Mouse (Mus musculus) kidney, postnatal 25 days (tissue): ENCODE results near the gene Gm17655.
A peak's percentile ranks its signal among the peaks of the same experiment; 100 is the strongest.
"Not testable (repeated sequence)": the region's sequence is repeated elsewhere in the genome, so short reads cannot be mapped to it uniquely, and the experiment has no call there.

Experiments
- DNase-seq, 2 experiments: peaks; one replicate each; pipeline ENCODE4 v3.0.0; 2021; ENCODE audit warnings: mixed read lengths in 2 of 2

The Gm17655 gene

DNA sequence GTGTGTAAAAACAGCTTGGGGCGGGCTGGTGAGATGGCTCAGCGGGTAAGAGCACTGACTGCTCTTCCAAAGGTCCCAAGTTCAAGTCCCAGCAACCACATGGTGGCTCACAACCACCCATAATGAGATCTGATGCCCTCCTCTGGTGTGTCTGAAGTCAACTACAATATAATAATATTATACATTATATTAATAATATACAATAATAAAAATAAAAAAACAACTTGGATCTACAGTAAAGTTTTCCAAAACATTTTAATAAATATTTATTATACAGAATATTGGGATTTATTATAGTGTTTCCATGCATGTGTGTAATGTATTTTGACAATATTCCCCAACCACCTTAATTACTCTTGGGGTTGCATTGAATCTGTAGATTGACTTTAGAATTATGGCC lies at the start of gene Gm17655:
Gene Gm17655 (minus strand): TSS at position 101 of the 400 bp plus-strand sequence.
- DNase-seq = not testable (repeated sequence)

DNA sequence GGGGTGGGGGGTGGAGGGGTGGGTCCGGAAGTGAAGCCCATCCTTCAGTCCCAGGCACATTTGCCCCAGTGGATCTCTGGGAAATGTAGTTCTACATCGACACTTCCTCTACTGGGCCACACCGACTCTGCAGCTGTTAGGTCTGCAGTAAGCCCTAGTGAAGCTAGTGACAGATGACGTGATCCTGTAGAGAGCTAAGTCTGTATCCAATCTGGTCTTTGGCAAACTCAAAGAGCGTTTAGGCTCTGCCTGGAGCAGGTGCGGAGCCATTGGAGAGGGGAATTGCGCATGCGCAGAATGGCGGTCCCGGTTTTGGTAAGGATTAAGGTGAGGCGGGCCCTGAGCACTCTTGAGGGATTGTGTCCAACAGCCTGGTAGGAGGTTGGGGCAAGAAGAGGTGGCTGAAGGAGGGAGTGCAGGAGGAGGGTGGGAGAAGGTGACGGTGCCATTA lies 37.7 kb upstream of the Gm17655 start, which contains the start of gene Zfp605:
Gene Zfp605 (plus strand): TSS at position 102 of the 451 bp plus-strand sequence.
- DNase-seq = peak; percentile 93 to 94

DNA sequence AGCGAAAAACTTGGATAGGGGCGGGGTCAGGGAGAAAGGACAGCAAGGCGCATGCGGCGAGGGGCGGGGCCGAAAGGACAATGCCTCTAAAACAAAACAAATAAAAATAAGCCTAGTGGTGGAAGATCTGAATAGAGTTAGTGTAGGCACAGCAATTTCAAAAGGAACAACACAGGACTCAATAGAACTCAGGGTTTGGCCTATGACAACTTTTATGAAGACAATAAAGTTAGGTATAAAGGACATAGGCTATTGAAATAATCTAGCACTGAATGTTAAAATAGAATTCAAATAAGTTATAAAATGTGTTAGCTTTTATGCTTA lies 36.0 kb upstream of the Gm17655 start:
- peak in 1 of 2 experiments; percentile 98 for DNase-seq

DNA sequence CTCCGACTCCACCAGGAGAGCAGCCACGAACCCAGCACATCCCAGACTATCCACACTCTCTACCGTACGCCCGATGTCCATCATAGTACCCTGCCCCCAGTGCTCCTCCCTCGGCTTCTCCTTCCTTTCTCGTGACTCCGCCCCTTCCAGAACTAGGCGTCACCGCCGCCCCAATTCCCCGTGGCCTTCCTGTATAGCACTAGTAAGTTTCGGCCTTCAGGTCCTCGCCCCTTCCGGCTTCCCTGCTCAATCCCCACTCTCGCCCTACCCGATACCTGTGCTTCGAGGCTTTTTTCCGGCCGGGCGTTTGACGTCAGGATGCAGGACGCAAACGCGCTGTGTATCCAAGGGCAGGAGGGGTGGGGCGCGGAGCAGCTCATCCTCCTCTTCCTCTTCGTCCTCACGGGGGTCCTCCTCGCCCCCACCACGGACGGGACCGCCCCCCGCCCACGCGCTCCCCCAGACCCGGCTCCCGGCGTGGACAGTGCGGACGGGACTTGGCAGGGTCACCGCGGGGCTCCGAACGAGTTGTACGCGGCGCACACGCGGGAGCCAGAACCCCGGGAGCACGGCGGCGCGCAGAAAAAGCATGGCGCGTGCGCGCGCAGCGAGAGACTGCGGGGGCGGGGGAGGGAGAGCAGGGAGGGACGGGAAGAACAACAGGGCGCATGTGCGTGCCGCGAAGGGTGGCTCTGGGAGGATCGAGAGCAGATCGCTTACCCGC lies 35.4 kb upstream of the Gm17655 start, which contains the start of gene Gtpbp6:
Gene Gtpbp6 (minus strand): TSS at position 617 of the 724 bp plus-strand sequence.
- peak; percentile 92 to 99 for DNase-seq

DNA sequence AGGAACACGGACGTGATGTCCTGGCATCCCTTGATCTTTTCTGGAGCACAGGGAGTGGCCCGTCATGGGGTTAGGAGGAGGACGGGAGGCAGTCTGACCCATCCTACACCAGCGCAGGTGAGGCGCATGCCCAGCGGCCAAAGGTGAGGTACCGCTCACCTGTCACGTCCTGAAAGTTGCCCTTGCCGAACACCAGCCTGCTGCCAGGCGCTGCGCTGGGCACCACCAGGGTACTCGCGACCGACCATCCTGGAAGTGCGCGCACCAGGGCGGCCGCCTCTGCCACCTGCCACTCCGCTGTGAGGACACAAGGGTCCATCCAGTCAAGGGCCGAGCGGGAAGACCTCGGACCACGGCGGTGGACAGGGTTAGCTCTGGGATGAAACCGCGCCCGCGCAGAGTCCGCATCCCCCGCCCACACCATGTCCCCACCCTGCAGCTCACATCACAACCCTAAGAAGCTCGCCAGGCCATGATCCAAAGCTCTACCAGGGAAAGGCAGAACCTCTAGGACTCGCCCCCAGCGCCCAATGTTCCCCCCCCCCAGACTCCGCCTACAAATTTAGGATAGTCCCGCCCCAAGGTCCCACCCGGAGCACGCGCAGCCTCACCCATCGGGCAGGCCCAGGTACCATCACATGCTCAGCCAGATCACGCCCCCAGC lies 34.7 kb upstream of the Gm17655 start:
- no peak for DNase-seq

DNA sequence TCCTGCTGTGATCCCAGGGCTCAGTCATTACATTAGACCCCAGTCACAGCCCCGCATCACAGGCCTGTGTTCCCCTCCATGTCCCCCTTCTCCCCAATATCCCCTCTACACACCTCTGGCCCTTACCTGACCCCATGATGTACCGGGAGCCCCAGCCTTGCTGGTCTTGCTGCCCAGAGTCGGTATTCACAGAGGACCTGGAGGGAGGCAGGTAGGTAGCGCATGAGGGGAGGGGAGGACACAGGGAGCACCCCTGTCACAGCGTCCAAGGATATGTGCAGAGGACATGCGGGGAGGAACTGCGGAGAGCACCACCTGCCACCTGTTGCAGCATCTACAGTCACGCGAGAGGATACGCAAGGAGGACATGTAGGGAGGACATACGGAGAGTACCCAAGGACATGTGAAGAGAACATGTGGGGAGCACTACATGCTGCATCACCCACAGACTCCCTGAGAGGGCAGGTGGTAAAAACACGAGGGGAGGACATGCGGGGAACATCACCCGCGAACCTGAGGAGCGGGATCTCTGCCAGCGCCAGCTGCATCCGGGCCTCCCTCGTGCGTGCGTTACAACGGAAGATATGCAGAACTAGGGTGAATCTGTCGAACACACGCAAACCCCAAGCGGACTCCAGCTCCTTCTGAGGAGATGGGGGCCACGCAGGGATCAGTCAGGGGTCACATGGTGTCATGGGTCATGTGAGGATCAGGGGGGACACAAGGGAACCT lies 34.0 kb upstream of the Gm17655 start:
- peak in 1 of 2 experiments; percentile 42 for DNase-seq

DNA sequence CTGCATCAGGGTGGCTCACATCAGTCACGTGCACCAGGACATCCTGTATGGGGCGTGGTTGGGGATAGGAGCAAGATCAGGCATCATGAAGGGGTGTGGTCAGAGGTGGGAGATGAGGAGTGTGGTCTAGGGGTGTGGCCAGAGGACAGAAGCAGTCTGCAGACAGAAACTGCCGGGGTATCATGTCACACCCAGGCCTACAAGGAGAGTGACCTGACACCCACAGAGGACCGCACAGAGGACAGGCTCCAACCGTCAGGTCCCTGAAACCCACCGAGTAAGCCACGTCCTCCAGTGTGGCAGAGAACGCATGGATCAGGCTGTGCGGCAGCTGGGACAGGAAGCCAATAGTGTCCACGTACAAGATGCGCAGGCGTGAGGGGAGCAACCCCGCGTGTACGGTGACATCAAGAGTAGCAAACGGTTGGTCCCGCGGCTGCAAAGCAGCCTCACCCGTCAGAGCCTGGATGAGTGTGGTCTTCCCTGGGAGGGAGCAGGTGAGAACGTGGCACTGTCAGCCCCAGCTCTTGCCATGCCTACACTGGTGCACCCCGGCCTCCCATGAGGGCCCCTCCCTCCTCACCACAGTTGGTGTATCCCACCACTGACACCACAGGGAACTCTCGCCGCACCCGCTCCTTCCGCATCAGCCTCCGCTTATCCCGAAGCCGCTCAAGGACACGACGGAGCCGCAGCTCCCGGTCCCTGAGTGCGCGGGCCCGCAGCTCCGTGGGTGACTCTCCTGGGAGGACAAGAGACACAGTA lies 32.5 kb upstream of the Gm17655 start:
- peak in 1 of 2 experiments; percentile 49 for DNase-seq

DNA sequence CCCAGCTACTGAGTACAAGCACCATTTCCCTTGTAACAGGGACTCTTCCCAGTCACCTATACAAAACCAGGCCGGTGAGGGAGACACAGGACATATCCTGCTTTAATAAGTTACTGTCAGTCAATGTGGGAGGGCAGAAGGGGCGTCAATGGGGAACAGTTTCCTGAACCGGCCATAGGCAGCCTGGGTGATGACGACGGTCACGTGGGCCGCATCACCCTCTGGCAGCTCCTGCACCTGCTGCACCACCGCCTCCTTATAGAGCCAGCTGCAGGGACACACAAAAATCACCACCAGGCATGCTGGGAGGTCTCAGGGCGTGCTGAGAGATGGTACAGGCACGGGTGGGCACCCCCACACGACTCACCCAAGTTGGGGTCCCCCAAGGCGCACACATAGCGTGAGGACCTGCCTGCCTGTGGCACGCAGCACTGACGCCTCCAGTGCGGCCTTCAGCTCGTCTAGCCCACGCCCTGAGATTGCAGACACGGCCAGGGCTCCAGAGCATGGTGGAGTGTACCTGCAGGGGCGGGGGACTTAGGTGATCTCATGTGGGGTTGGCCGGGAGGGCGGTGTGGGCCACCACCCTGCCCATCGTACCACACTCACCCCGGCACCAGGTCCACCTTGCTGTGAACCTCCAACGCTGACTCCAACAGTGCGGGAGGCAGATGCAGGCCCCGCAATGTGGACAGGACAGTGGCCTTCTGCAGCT lies 31.7 kb upstream of the Gm17655 start:
- peak in 1 of 2 experiments; percentile 38 for DNase-seq

DNA sequence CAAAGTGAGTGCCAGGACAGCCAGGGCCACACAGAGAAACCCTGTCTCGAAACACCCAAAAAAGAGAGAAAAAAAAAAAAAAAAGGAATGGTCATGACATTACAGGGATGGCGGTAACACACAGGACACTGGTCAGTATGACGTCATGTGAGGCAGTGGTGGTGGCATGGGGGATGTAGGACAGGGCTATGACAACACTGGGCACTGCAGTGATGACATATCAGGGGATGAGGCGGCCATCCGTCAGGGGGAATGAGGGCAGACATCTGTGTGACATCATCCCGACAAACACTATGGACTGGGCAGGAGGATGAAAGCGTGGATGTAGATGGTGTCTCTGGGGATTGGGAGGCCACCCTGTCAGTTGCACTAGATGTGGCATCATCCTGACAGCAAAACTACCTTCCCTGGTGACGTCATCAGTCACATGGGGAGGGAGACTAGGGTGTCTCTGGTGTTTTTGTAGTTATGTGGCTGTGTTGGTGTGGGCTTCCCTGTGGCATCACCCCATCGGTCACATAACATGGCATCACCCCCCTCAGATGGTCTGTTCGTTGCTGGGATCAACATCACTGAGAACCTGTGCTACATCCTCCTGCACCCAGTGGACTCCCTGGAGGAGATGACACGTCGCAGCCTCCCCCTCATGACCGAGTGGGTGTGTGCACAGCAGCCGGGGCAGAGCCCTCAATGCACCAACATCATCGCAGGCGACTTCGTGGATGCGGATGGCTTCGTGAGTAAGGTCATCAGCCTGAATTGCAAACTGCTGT lies 30.7 kb upstream of the Gm17655 start:
- peak in 1 of 2 experiments; percentile 38 for DNase-seq

DNA sequence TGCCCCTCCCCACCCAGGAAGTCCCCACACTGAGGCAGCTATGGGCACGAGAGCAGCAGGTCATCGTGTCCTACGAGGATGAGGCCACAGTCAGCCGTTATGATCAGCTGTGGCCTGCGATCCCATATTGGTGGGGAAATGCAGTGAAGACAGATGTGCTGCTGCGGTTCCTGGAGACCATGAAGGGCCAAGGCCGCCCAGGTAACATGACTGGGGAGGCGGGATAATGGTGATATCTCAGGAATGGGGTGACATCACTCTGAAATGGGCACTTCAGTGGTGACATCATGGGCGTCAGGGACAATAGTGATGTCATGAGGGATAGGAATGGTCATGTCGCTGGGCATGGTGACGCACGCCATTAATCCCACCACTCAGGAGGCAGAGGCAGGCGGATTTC lies 30.1 kb upstream of the Gm17655 start:
- peak in 1 of 2 experiments; percentile 30 for DNase-seq

DNA sequence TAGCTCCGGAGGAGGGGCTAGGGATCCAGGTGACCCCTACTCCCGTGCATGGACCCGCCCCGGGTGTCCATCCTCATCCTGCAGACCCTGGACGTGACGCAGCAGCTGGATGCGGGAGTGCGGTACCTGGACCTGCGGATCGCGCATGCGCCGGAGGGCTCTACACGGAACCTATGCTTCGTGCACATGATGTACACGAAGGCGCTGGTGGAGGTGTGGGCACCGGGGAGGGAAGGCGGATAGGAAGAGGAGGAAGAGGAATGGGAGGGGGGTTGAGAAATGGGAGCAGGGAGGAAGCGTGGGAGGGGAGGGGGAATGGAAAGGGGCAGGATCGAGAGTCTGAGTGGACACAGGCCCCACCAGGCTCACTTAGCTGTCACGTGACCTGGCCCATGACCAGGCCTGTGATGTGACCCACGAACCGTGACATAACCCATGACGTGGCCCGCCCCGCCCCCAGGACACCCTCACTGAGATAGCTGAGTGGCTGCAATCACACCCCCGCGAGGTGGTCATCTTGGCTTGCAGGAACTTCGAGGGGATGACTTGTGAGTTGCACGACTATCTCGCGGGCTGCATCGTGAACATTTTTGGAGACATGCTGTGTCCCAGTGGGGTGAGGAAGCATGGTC lies 29.5 kb upstream of the Gm17655 start:
- peak; percentile 69 to 83 for DNase-seq

DNA sequence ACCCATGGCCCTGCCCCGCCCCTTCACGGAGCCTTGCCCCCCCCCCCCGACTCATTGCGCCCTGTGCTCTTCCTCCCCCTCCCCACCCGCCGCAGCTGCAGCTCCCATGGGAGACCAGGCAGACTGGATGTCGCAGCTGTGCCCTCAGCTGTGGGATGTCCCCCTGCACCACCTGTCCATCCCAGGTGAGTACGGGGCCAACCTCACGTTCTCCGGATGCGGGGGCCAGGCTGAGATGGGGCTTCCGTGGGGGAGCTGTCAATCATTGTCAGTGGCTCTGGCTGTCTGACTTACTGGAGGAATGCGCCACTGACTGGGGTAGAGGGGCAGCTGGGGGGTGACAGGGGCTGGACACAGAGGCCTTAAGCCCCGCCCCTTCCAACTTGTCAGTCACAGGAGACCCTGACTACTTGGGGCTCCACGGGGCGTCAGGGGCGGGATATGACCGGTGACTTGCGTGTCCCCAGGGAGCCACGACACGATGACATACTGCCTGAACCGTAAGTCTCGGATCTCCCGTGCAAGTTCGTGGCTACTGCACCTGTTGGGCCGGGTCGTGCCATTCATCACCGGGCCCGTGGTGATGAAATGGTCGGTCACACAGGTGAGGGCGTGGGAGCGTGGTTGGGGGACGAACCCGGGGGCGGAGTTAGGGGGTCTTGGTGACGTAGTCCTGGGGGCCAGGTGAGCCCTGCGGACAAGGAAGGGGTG lies 28.8 kb upstream of the Gm17655 start:
- DNase-seq = peak in 1 of 2 experiments; percentile 62

DNA sequence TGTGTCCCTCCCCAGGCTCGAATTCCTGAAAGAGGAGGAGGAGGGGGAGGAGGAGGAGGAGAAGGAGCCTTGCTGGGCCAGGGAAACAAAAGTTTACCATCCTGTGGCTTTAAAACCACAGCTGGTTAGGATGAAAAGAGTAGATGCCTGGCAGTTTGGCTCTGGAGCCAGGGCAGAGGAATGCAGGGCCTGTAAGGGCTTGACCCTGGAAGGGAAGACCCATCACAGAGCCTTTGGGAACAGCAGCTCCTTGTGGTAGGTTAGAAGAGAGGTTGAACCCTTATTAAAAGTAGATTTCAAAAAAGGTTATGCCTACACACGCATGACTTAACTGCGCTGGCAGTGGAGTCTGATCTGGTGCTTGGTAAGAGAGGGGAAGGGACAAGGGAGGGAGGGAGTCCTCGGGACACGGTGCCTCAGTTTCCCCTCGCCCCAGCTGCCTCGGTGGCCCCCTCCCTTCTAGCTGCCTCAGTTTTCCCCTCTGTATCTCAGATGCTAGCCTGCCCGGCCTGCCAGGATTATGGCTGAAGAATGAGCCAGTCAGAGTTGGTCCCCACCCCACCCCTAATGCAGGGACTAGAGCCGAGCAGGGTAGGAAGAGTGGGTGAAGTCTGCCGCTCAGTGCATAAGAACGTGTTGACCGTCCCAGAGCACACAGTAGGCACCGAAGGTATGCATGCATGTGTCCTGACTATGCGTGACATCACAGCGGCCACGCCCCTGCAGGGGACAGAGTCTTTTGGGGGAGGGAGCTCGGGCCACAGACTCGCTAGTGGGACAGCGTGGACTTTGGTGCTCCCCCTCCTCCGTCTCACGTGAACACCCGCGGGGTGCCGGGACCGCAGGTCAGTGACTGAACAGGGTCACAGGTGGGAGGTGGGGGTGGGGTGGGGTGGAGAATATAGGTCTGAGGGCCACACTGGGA lies 27.6 kb upstream of the Gm17655 start, which contains the start of gene Plcxd1:
Gene Plcxd1 (plus strand): TSS at position 314 of the 925 bp plus-strand sequence.
- DNase-seq = peak; percentile 62 to 87

DNA sequence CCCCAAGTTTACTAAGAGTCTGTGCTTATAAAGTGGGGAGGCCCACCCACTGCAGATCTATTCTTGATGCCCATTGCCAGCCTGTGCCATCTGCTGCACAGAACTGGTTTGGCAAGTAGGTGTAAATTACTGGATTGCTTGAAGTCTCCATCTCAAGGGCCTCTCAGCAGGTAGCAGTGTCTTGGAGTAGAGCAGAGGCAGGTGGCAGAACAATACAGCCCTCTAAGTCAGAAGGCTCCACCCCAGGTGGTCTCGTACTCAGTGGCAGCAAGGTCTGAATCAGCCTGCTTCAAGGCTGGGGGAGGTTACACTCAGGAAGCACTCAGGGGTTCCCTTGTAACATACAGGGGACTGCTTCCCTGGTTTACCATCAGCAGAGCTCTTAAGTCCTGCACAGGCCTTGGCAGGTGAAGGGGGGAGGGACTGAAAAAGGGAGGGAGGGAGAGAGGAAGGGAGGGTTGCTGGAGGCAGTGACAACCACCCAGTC lies 26.7 kb upstream of the Gm17655 start:
- no peak for DNase-seq

DNA sequence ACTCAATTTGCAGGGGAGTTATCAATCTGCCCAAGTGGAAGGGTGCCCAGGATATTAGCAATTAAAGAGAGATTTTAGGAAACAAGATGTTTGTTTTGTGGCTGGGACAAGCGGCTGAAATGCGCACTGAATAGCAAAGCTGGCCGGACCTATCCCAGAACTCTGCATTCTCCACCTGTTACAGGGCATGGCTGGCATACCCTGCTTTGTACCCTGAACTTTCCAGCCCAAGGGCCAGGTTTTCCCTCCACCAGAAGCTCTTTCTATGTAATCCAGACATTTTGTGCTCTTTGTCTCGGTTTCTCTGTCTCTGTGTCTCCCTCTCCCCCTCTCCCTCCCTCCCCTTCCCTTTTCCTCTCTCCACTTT lies 22.5 kb upstream of the Gm17655 start:
- DNase-seq = peak; percentile 40 to 53

DNA sequence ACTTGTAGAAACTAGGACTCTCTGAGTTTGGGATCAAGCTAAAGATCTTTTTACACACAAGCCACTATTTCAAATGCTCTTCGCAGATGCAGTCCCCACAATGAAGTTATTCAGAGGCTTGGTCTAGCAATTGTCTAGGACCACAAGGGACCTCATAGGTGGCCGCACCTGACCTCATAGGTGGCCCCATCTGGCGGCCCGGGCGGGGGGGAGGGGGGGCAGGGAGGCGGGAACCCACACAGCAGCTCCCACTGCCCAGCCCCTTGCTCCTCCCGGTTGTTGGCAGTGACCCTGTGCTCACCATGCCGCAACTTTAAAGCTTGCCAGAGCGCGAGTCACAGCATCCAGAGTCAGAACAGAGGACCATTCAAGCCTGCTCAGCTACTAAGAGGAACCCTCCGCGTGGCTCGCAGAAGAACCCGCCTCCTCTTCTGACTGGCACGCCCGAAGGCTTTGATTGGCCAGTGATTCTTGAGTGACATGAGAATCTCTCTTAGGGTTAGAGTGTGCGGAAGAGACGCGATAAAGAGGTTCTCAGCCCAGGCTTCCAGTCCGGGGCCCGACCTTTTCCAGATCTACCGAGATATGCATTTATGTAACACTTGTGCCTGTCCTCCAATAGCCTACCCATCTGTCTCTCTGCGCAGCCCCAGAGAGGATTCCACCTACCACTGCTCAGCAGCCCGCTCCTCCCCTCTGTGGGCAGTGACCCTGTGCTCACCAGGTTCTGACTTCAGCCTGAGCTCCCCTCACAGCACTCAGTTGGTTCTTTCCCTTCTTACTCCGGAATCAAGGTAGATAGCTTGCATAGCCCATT lies 21.9 kb upstream of the Gm17655 start, which contains the start of gene Gm35315:
Gene Gm35315 (minus strand): TSS at position 391 of the 817 bp plus-strand sequence.
- peak; percentile 91 to 92 for DNase-seq

DNA sequence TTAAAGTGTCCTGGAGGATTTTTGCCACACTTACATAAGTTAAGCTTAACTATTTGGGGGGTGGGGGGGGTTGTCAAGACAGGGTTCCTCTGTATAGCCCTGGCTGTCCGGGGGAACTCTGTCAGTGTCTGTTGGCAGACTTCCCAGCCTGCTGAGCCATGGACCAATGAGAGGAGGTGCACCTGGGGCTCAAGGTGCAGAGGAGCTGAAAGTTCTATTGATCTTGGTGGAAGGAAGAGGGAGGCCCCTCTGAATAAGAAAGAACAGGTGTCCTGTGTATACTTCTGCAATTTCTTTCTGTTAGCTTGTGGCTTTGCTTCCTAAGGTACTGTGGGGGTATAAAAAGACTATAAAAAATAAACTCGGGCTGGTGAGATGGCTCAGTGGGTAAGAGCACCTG lies 19.2 kb upstream of the Gm17655 start:
- no peak for DNase-seq
